Mouse (Mus musculus): ENCODE results near the gene Gmds. TPM values are rescaled to one million over a fixed set of nuclear protein-coding genes. Genes with fewer than 3 reads are reported as not detected.

Gene Gmds
- polyA plus RNA-seq, 1 experiment = 10.6 TPM

GRCm38 (mm10) chr13:32167806-32168205 is 170.7 kb downstream of the Gmds start:
- TF ChIP-seq POLR2A (IDR thresholded peaks at IDR 0.05; ENCODE audit: insufficient read depth, low read length) = no peak
- no peak for TF ChIP-seq CTCF (IDR thresholded peaks at IDR 0.05; ENCODE audit: low read depth, low read length)
- TF ChIP-seq EP300 (IDR thresholded peaks at IDR 0.05; ENCODE audit: insufficient read depth, low read depth, low read length) = no peak
- H3K9me3 ChIP-seq (replicated peaks; ENCODE audit: control insufficient read depth, insufficient read depth, low read length, poor library complexity, severe bottlenecking) = no peaks in the 10 kb centered on the region
- no peaks in the 10 kb centered on the region for H3K4me1 ChIP-seq (ENCODE audit: control insufficient read depth, insufficient read depth, low read length)
- no peak overlapping the region for H3K9ac ChIP-seq (ENCODE audit: low read depth, poor library complexity, severe bottlenecking)
- H3K4me3 ChIP-seq (ENCODE audit: low read depth, low read length) = no peak overlapping the region
- no peaks in the 10 kb centered on the region for H3K27me3 ChIP-seq (ENCODE audit: control insufficient read depth, insufficient read depth, low read length, poor library complexity, severe bottlenecking)
- no peak overlapping the region for H3K27ac ChIP-seq (ENCODE audit: insufficient read depth, low read length)
- H3K36me3 ChIP-seq (ENCODE audit: control insufficient read depth, insufficient read depth, low read length, poor library complexity, severe bottlenecking) = no peaks in the 10 kb centered on the region

GRCm38 (mm10) chr13:32165581-32165980 is 173.0 kb downstream of the Gmds start:
- no peak overlapping the region for H3K27ac ChIP-seq (ENCODE audit: insufficient read depth, low read length)
- no peaks in the 10 kb centered on the region for H3K27me3 ChIP-seq (ENCODE audit: control insufficient read depth, insufficient read depth, low read length, poor library complexity, severe bottlenecking)
- no peak for TF ChIP-seq CTCF (IDR thresholded peaks at IDR 0.05; ENCODE audit: low read depth, low read length)
- no peak for TF ChIP-seq POLR2A (IDR thresholded peaks at IDR 0.05; ENCODE audit: insufficient read depth, low read length)
- TF ChIP-seq EP300 (IDR thresholded peaks at IDR 0.05; ENCODE audit: insufficient read depth, low read depth, low read length) = no peak
- H3K9me3 ChIP-seq (replicated peaks; ENCODE audit: control insufficient read depth, insufficient read depth, low read length, poor library complexity, severe bottlenecking) = no peaks in the 10 kb centered on the region
- no peaks in the 10 kb centered on the region for H3K4me1 ChIP-seq (ENCODE audit: control insufficient read depth, insufficient read depth, low read length)
- no peaks in the 10 kb centered on the region for H3K36me3 ChIP-seq (ENCODE audit: control insufficient read depth, insufficient read depth, low read length, poor library complexity, severe bottlenecking)
- H3K4me3 ChIP-seq (ENCODE audit: low read depth, low read length) = no peak overlapping the region
- H3K9ac ChIP-seq (ENCODE audit: low read depth, poor library complexity, severe bottlenecking) = no peak overlapping the region

- TF ChIP-seq EP300 (IDR thresholded peaks at IDR 0.05; ENCODE audit: insufficient read depth, low read depth, low read length) (no peak), POLR2A (IDR thresholded peaks at IDR 0.05; ENCODE audit: insufficient read depth, low read length) (no peak), CTCF (IDR thresholded peaks at IDR 0.05; ENCODE audit: low read depth, low read length) (no peak)
- Histone ChIP-seq H3K4me3 (ENCODE audit: low read depth, low read length) (no peak overlapping the region), H3K4me1 (ENCODE audit: control insufficient read depth, insufficient read depth, low read length) (no peaks in the 10 kb centered on the region), H3K27me3 (ENCODE audit: control insufficient read depth, insufficient read depth, low read length, poor library complexity, severe bottlenecking) (no peaks in the 10 kb centered on the region), H3K9ac (ENCODE audit: low read depth, poor library complexity, severe bottlenecking) (no peak overlapping the region), H3K36me3 (ENCODE audit: control insufficient read depth, insufficient read depth, low read length, poor library complexity, severe bottlenecking) (no peaks in the 10 kb centered on the region), H3K9me3 (replicated peaks; ENCODE audit: control insufficient read depth, insufficient read depth, low read length, poor library complexity, severe bottlenecking) (no peaks in the 10 kb centered on the region), H3K27ac (ENCODE audit: insufficient read depth, low read length) (no peak overlapping the region)
These were observed 177.0 kb downstream of the Gmds start for GRCm38 (mm10) chr13:32161567-32161966.

GRCm38 (mm10) chr13:32158240-32158639 is 180.3 kb downstream of the Gmds start:
- Histone ChIP-seq H3K4me1 (ENCODE audit: control insufficient read depth, insufficient read depth, low read length) (no peaks in the 10 kb centered on the region), H3K4me3 (ENCODE audit: low read depth, low read length) (no peak overlapping the region), H3K27ac (ENCODE audit: insufficient read depth, low read length) (no peak overlapping the region), H3K36me3 (ENCODE audit: control insufficient read depth, insufficient read depth, low read length, poor library complexity, severe bottlenecking) (no peaks in the 10 kb centered on the region), H3K9ac (ENCODE audit: low read depth, poor library complexity, severe bottlenecking) (no peak overlapping the region), H3K27me3 (ENCODE audit: control insufficient read depth, insufficient read depth, low read length, poor library complexity, severe bottlenecking) (no peaks in the 10 kb centered on the region), H3K9me3 (replicated peaks; ENCODE audit: control insufficient read depth, insufficient read depth, low read length, poor library complexity, severe bottlenecking) (no peaks in the 10 kb centered on the region)
- no peak for TF ChIP-seq EP300 (IDR thresholded peaks at IDR 0.05; ENCODE audit: insufficient read depth, low read depth, low read length)
- TF ChIP-seq CTCF (IDR thresholded peaks at IDR 0.05; ENCODE audit: low read depth, low read length) = no peak
- TF ChIP-seq POLR2A (IDR thresholded peaks at IDR 0.05; ENCODE audit: insufficient read depth, low read length) = no peak

GRCm38 (mm10) chr13:32145916-32146315 is 192.6 kb downstream of the Gmds start:
- no peaks in the 10 kb centered on the region for H3K4me1 ChIP-seq (ENCODE audit: control insufficient read depth, insufficient read depth, low read length)
- H3K36me3 ChIP-seq (ENCODE audit: control insufficient read depth, insufficient read depth, low read length, poor library complexity, severe bottlenecking) = no peaks in the 10 kb centered on the region
- no peak overlapping the region for H3K9ac ChIP-seq (ENCODE audit: low read depth, poor library complexity, severe bottlenecking)
- no peaks in the 10 kb centered on the region for H3K27me3 ChIP-seq (ENCODE audit: control insufficient read depth, insufficient read depth, low read length, poor library complexity, severe bottlenecking)
- TF ChIP-seq EP300 (IDR thresholded peaks at IDR 0.05; ENCODE audit: insufficient read depth, low read depth, low read length) (no peak), CTCF (IDR thresholded peaks at IDR 0.05; ENCODE audit: low read depth, low read length) (no peak), POLR2A (IDR thresholded peaks at IDR 0.05; ENCODE audit: insufficient read depth, low read length) (no peak)
- H3K9me3 ChIP-seq (replicated peaks; ENCODE audit: control insufficient read depth, insufficient read depth, low read length, poor library complexity, severe bottlenecking) = no peaks in the 10 kb centered on the region
- H3K4me3 ChIP-seq (ENCODE audit: low read depth, low read length) = no peak overlapping the region
- no peak overlapping the region for H3K27ac ChIP-seq (ENCODE audit: insufficient read depth, low read length)

GRCm38 (mm10) chr13:32145179-32145578 is 193.4 kb downstream of the Gmds start:
- no peaks in the 10 kb centered on the region for H3K27me3 ChIP-seq (ENCODE audit: control insufficient read depth, insufficient read depth, low read length, poor library complexity, severe bottlenecking)
- no peaks in the 10 kb centered on the region for H3K9me3 ChIP-seq (replicated peaks; ENCODE audit: control insufficient read depth, insufficient read depth, low read length, poor library complexity, severe bottlenecking)
- H3K4me3 ChIP-seq (ENCODE audit: low read depth, low read length) = no peak overlapping the region
- H3K4me1 ChIP-seq (ENCODE audit: control insufficient read depth, insufficient read depth, low read length) = no peaks in the 10 kb centered on the region
- no peak for TF ChIP-seq CTCF (IDR thresholded peaks at IDR 0.05; ENCODE audit: low read depth, low read length)
- TF ChIP-seq POLR2A (IDR thresholded peaks at IDR 0.05; ENCODE audit: insufficient read depth, low read length) = no peak
- no peak for TF ChIP-seq EP300 (IDR thresholded peaks at IDR 0.05; ENCODE audit: insufficient read depth, low read depth, low read length)
- H3K9ac ChIP-seq (ENCODE audit: low read depth, poor library complexity, severe bottlenecking) = no peak overlapping the region
- H3K27ac ChIP-seq (ENCODE audit: insufficient read depth, low read length) = no peak overlapping the region
- H3K36me3 ChIP-seq (ENCODE audit: control insufficient read depth, insufficient read depth, low read length, poor library complexity, severe bottlenecking) = no peaks in the 10 kb centered on the region

Measured in ES-Bruce4 (cell line).